31 mouse cellular contexts compared by ENCODE assay signal in genomic region chr11:114917120-114917519, GRCm38 (mm10). TPM values are rescaled to one million over a fixed set of nuclear protein-coding genes. Genes with fewer than 3 reads are reported as not detected.
DNase-seq lines count a peak whose midpoint lies in the region; ATAC-seq lines count a peak whose summit lies in the region.
"Had no signal": no experiment of that assay in that cellular context is flagged by ENCODE, and none has a peak within 500 bp of the region (broad histone marks: within the 10 kb centered on the region; RNA-seq: fewer than 3 reads in every experiment).

No protein-coding gene starts in this region.

- H3K9ac ChIP-seq in forebrain, embryonic 13.5 days = no peak overlapping the region
- H3K9ac ChIP-seq: embryonic facial prominence, embryonic 13.5 days; forebrain, embryonic 12.5 days; heart, embryonic 13.5 days; hindbrain, embryonic 12.5 days; lung, embryonic 14.5 days had no signal

- peak; percentile 80 for ATAC-seq in granulocyte monocyte progenitor cell, adult 5-6 weeks (replicated peaks; ENCODE audit: poor library complexity, severe bottlenecking)
- peak; percentile 83 for ATAC-seq in megakaryocyte, adult 5-6 weeks (ENCODE audit: poor library complexity, severe bottlenecking)
- no peak for ATAC-seq in forebrain, embryonic 13.5 days
- ATAC-seq: CD4-positive, CD25-positive, alpha-beta regulatory T cell, adult 4 months; intestine, postnatal 0 days had no signal

- H3K27me3 ChIP-seq in forebrain, embryonic 13.5 days = 0 out of 2 replicates have a peak, but pooled peaks cover 3% of the 10 kb centered on the region
- no peaks in the 10 kb centered on the region for H3K27me3 ChIP-seq in heart, embryonic 10.5 days (ENCODE audit: insufficient read depth, poor library complexity, severe bottlenecking)

- no peak overlapping the region for H3K4me3 ChIP-seq in forebrain, embryonic 13.5 days
- H3K4me3 ChIP-seq in heart, embryonic 10.5 days = no peak overlapping the region
- H3K4me3 ChIP-seq: embryonic facial prominence, embryonic 13.5 days; erythroblast, embryonic 14.5 days; forebrain, embryonic 12.5 days; gastrocnemius, adult 2 months; heart, embryonic 13.5 days; hindbrain, embryonic 12.5 days had no signal

- no peaks in the 10 kb centered on the region for H3K4me1 ChIP-seq in forebrain, embryonic 13.5 days
- peaks cover 6% of the 10 kb centered on the region for H3K4me1 ChIP-seq in heart, embryonic 10.5 days
- H3K4me1 ChIP-seq: embryonic facial prominence, embryonic 13.5 days; forebrain, embryonic 12.5 days; hindbrain, embryonic 12.5 days had no signal

- peak; percentile 38 for DNase-seq in layer of hippocampus, adult 9-11 months
- DNase-seq in layer of hippocampus, adult 18-20 months (ENCODE audit: low spot score in 2 of 2) = no peak
- DNase-seq in 416B (ENCODE audit: low read depth) = peak; percentile 90
- no peak for DNase-seq in heart, embryonic 10.5 days (ENCODE audit: low spot score)
- no peak for DNase-seq in left cerebral cortex, adult 11 months (ENCODE audit: low spot score)
- DNase-seq: adrenal gland, postnatal 25 days; cerebellum, adult 18-20 months; cerebellum, postnatal 14 days; embryo, embryonic 11 days; gastrocnemius, adult 2 months; heart, postnatal 14 days; kidney, postnatal 36 days; left cerebral cortex, postnatal 4 days; lung, embryonic 14.5 days; right cerebral cortex, postnatal 14 days; spleen, adult 18-20 months; thymus, postnatal 14 days had no signal

- H3K4me2 ChIP-seq in forebrain, embryonic 13.5 days = no peak overlapping the region
- H3K4me2 ChIP-seq: embryonic facial prominence, embryonic 13.5 days; forebrain, embryonic 12.5 days; heart, embryonic 13.5 days; hindbrain, embryonic 12.5 days; lung, embryonic 14.5 days; midbrain, embryonic 11.5 days had no signal

- no peaks in the 10 kb centered on the region; the same call in 1 of the 2 replicates for H3K9me3 ChIP-seq in forebrain, embryonic 13.5 days (replicated peaks)
- H3K9me3 ChIP-seq in heart, embryonic 10.5 days = peaks cover 4% of the 10 kb centered on the region; the same call in 1 of the 2 replicates
- H3K9me3 ChIP-seq: forebrain, embryonic 12.5 days had no signal

- H3K27ac ChIP-seq in forebrain, embryonic 13.5 days = no peak overlapping the region
- H3K27ac ChIP-seq in heart, embryonic 10.5 days = no peak overlapping the region
- H3K27ac ChIP-seq: embryonic facial prominence, embryonic 13.5 days; forebrain, embryonic 12.5 days; gastrocnemius, adult 2 months; heart, embryonic 13.5 days; hindbrain, embryonic 12.5 days had no signal

- H3K36me3 ChIP-seq in forebrain, embryonic 13.5 days (ENCODE audit: poor library complexity, severe bottlenecking) = no peaks in the 10 kb centered on the region
- H3K36me3 ChIP-seq in heart, embryonic 10.5 days = no peaks in the 10 kb centered on the region
- H3K36me3 ChIP-seq: embryonic facial prominence, embryonic 13.5 days; forebrain, embryonic 12.5 days; heart, embryonic 13.5 days; hindbrain, embryonic 12.5 days had no signal

- WGBS in forebrain, embryonic 13.5 days = 90% methylated on average over 6 of the region's 6 CpGs
- 72% methylated on average over 6 of the region's 6 CpGs for WGBS in heart, embryonic 10.5 days

RNA-seq across cellular contexts. Expression of gene Cd300lb, which starts 17.1 kb away (rescaled TPM):
- not detected for total RNA-seq in layer of hippocampus, adult 18-20 months (2021)
- 24.4 and 25.9 TPM in 2 replicates for total RNA-seq in granulocyte monocyte progenitor cell, adult 5-6 weeks (2014; fragmentation: Nextera tagmentation)
- total RNA-seq in granulocyte monocyte progenitor cell, adult 5-6 weeks (2017) = 17.4 and 17.7 TPM in 2 replicates
- 107 TPM in 2 replicates for total RNA-seq in megakaryocyte, adult 5-6 weeks (2015)
- total RNA-seq in megakaryocyte, adult 5-6 weeks (2017) = 82.9 and 97.3 TPM in 2 replicates
- polyA plus RNA-seq in forebrain, embryonic 13.5 days (2015; fragmentation: Nextera tagmentation; extraction: Ambion mirVana) = 0.08 TPM in 1 of 2 replicates, not detected in the other
- polyA plus RNA-seq in heart, embryonic 10.5 days (2016; fragmentation: Nextera tagmentation; extraction: Ambion mirVana) = 0.48 and 1.0 TPM in 2 replicates
- total RNA-seq: left cerebral cortex, adult 8-10 months; left cerebral cortex, postnatal 4 days had no signal
- polyA plus RNA-seq: erythroblast, embryonic 14.5 days; forebrain, embryonic 12.5 days; hindbrain, embryonic 12.5 days had no signal

RNA-seq across cellular contexts. Expression of gene Cd300a, which starts 27.3 kb away (rescaled TPM):
- total RNA-seq in layer of hippocampus, adult 18-20 months (2021) = under 1 TPM; 0.41 to 0.50 TPM
- 11.4 and 12.6 TPM in 2 replicates for total RNA-seq in granulocyte monocyte progenitor cell, adult 5-6 weeks (2014; fragmentation: Nextera tagmentation)
- total RNA-seq in granulocyte monocyte progenitor cell, adult 5-6 weeks (2017) = 14.3 and 20.8 TPM in 2 replicates
- 38.1 and 38.5 TPM in 2 replicates for total RNA-seq in megakaryocyte, adult 5-6 weeks (2015)
- total RNA-seq in megakaryocyte, adult 5-6 weeks (2017) = 71.1 and 83.8 TPM in 2 replicates
- 0.49 TPM in 2 replicates for polyA plus RNA-seq in forebrain, embryonic 13.5 days (2015; fragmentation: Nextera tagmentation; extraction: Ambion mirVana)
- 0.46 and 0.62 TPM in 2 replicates for polyA plus RNA-seq in heart, embryonic 10.5 days (2016; fragmentation: Nextera tagmentation; extraction: Ambion mirVana)
- polyA plus RNA-seq: erythroblast, embryonic 14.5 days had no signal

RNA-seq across cellular contexts. Expression of gene Cd300c, which starts 51.8 kb away (rescaled TPM):
- not detected for total RNA-seq in layer of hippocampus, adult 18-20 months (2021)
- total RNA-seq in granulocyte monocyte progenitor cell, adult 5-6 weeks (2014; fragmentation: Nextera tagmentation) = not detected in 2 replicates
- total RNA-seq in granulocyte monocyte progenitor cell, adult 5-6 weeks (2017) = not detected in 2 replicates
- 8.6 and 13.3 TPM in 2 replicates for total RNA-seq in megakaryocyte, adult 5-6 weeks (2015)
- 1.3 and 3.1 TPM in 2 replicates for total RNA-seq in megakaryocyte, adult 5-6 weeks (2017)
- not detected in 2 replicates for polyA plus RNA-seq in forebrain, embryonic 13.5 days (2015; fragmentation: Nextera tagmentation; extraction: Ambion mirVana)
- polyA plus RNA-seq in heart, embryonic 10.5 days (2016; fragmentation: Nextera tagmentation; extraction: Ambion mirVana) = not detected in 2 replicates
- total RNA-seq: adrenal gland, postnatal 25 days; gastrocnemius, adult 2 months; heart, postnatal 14 days; left cerebral cortex, adult 8-10 months; left cerebral cortex, postnatal 4 days; liver, adult 2 months had no signal
- polyA plus RNA-seq: CD4-positive, CD25-positive, alpha-beta regulatory T cell, adult 4 months; embryonic facial prominence, embryonic 13.5 days; erythroblast, embryonic 14.5 days; forebrain, embryonic 12.5 days; heart, embryonic 13.5 days; hindbrain, embryonic 12.5 days; intestine, postnatal 0 days; kidney, embryonic 14.5 days; lung, embryonic 14.5 days; midbrain, embryonic 11.5 days had no signal

Comparison
In these comparisons a context has a peak if more than half of its experiments do, and no peak if none do; other contexts are left out.
1. DNase-seq: peak in layer of hippocampus, adult 9-11 months (single experiment) and 416B (single experiment); none in layer of hippocampus, adult 18-20 months (0 of 2), heart, embryonic 10.5 days (single experiment) and left cerebral cortex, adult 11 months (single experiment).
2. RNA of gene Cd300lb, which starts 17.1 kb away (total RNA-seq): 82.9 to 107 TPM in megakaryocyte, adult 5-6 weeks and 17.4 to 25.9 TPM in granulocyte monocyte progenitor cell, adult 5-6 weeks; not detected in layer of hippocampus, adult 18-20 months; every median in the first group is over 10 times any median in the second.
3. RNA of gene Cd300a, which starts 27.3 kb away (total RNA-seq): 38.1 to 83.8 TPM in megakaryocyte, adult 5-6 weeks and 11.4 to 20.8 TPM in granulocyte monocyte progenitor cell, adult 5-6 weeks; 0.41 to 0.50 TPM in layer of hippocampus, adult 18-20 months; every median in the first group is over 4 times any median in the second.